Mouse (Mus musculus) thymus, postnatal 25 days (tissue): ENCODE measurements around the gene Lrrc31.
"Not testable (repeated sequence)": the region's sequence is repeated elsewhere in the genome, so short reads cannot be mapped to it uniquely, and the experiment has no call there.

Experiments used
- DNase-seq: peaks from one replicate; pipeline ENCODE4 v3.0.0; 2022

Gene Lrrc31

GRCm38 (mm10) chr3:30699711-30700505 lies at the start of gene Lrrc31:
Lrrc31 (minus strand) TSS chr3:30699843.
- DNase-seq = not testable (repeated sequence)

GRCm38 (mm10) chr3:30748316-30748715 lies 48.7 kb upstream of the Lrrc31 start:
- DNase-seq = no peak

- no peak for DNase-seq
These were observed 46.4 kb upstream of the Lrrc31 start, which contains the start of gene Samd7 for GRCm38 (mm10) chr3:30746006-30746405. Samd7 (plus strand) TSS chr3:30746293.

GRCm38 (mm10) chr3:30742891-30743290 lies 43.2 kb upstream of the Lrrc31 start:
- no peak for DNase-seq

GRCm38 (mm10) chr3:30741306-30741705 lies 41.7 kb upstream of the Lrrc31 start:
- DNase-seq = no peak

- no peak for DNase-seq
These were observed 37.2 kb upstream of the Lrrc31 start for GRCm38 (mm10) chr3:30736809-30737208.

GRCm38 (mm10) chr3:30729046-30729445 lies 29.4 kb upstream of the Lrrc31 start:
- no peak for DNase-seq

- no peak for DNase-seq
These were observed 27.6 kb upstream of the Lrrc31 start for GRCm38 (mm10) chr3:30727209-30727608.

- peak; percentile 7 for DNase-seq
These were observed 25.9 kb upstream of the Lrrc31 start for GRCm38 (mm10) chr3:30725514-30725913.

GRCm38 (mm10) chr3:30724848-30725465 lies 25.3 kb upstream of the Lrrc31 start:
- no peak for DNase-seq

- no peak for DNase-seq
These were observed 24.6 kb upstream of the Lrrc31 start for GRCm38 (mm10) chr3:30724105-30724824.

- no peak for DNase-seq
These were observed 23.5 kb upstream of the Lrrc31 start for GRCm38 (mm10) chr3:30723179-30723578.

- DNase-seq = no peak
These were observed 22.8 kb upstream of the Lrrc31 start for GRCm38 (mm10) chr3:30722461-30722860.

GRCm38 (mm10) chr3:30722036-30722435 lies 22.4 kb upstream of the Lrrc31 start:
- DNase-seq = no peak

- no peak for DNase-seq
These were observed 19.0 kb upstream of the Lrrc31 start for GRCm38 (mm10) chr3:30718649-30719048.

- no peak for DNase-seq
These were observed 13.7 kb upstream of the Lrrc31 start for GRCm38 (mm10) chr3:30713334-30713733.

GRCm38 (mm10) chr3:30710191-30710590 lies 10.5 kb upstream of the Lrrc31 start:
- DNase-seq = no peak

GRCm38 (mm10) chr3:30706614-30707276 lies 7.1 kb upstream of the Lrrc31 start:
- no peak for DNase-seq

- no peak for DNase-seq
These were observed 6.3 kb upstream of the Lrrc31 start for GRCm38 (mm10) chr3:30705977-30706376.

GRCm38 (mm10) chr3:30697891-30698290 lies 1.8 kb downstream of the Lrrc31 start:
- DNase-seq = no peak

- no peak for DNase-seq
These were observed 3.3 kb downstream of the Lrrc31 start for GRCm38 (mm10) chr3:30696346-30696745.

GRCm38 (mm10) chr3:30695661-30696060 lies 4.0 kb downstream of the Lrrc31 start:
- no peak for DNase-seq

- no peak for DNase-seq
These were observed 8.7 kb downstream of the Lrrc31 start for GRCm38 (mm10) chr3:30690976-30691375.
